Mouse (Mus musculus) limb, embryonic 13.5 days (tissue): ENCODE measurements around the gene Shq1. TPM values are rescaled to one million over a fixed set of nuclear protein-coding genes. Genes with fewer than 3 reads are reported as not detected.

Source experiments
- ATAC-seq: fragments of 200-750 bp; cut with Nextera tagmentation; 2 replicates; pipeline ENCODE4 v1.8.0; 2017; ENCODE audit warnings: low read depth, moderate number of reproducible peaks, moderate TSS enrichment; ENCODE audit not compliant: low FRiP score
- H3K27ac ChIP-seq: fragments of 300-500 bp; sonication (generic); 2 replicates; pipeline ENCODE4 v1.5.1; 2015; ENCODE audit warnings: inconsistent platforms, mild to moderate bottlenecking, moderate library complexity
- H3K27me3 ChIP-seq: fragments of 300-500 bp; sonication (generic); 2 replicates; pipeline ENCODE4 v1.6.1; 2015; ENCODE audit warnings: mild to moderate bottlenecking, inconsistent platforms
- H3K36me3 ChIP-seq: fragments of 300-500 bp; sonication (generic); 2 replicates; pipeline ENCODE4 v1.6.1; 2015; ENCODE audit warnings: inconsistent platforms, mild to moderate bottlenecking, moderate library complexity
- H3K4me1 ChIP-seq: fragments of 300-500 bp; sonication (generic); 2 replicates; pipeline ENCODE4 v1.6.1; 2015; ENCODE audit warnings: inconsistent platforms
- H3K4me2 ChIP-seq: fragments of 300-500 bp; sonication (generic); replicated peaks from 2 replicates; pipeline ENCODE4 v1.6.1; 2015; ENCODE audit warnings: inconsistent platforms, mild to moderate bottlenecking, moderate library complexity
- H3K4me3 ChIP-seq: fragments of 300-500 bp; sonication (generic); 2 replicates; pipeline ENCODE4 v1.5.1; 2015; ENCODE audit warnings: moderate library complexity, mild to moderate bottlenecking, inconsistent platforms
- H3K9ac ChIP-seq: fragments of 300-500 bp; sonication (generic); 2 replicates; pipeline ENCODE4 v1.6.1; 2015; ENCODE audit warnings: mild to moderate bottlenecking, inconsistent platforms
- H3K9me3 ChIP-seq: fragments of 300-500 bp; sonication (generic); 2 replicates; pipeline ENCODE4 v1.6.1; 2016; ENCODE audit warnings: inconsistent platforms
- WGBS: fragments of 180-500 bp; shearing (Covaris S2); methylation state at CpG from one replicate; pipeline ENCODE4 v1.1.7; 2015; 5-methylcytosine and 5-hydroxymethylcytosine counted together
- polyA plus RNA-seq: library from polyadenylated mRNA; unstranded; fragments of >200 nt; fragmentation: Nextera tagmentation; extraction: Ambion mirVana; gene quantifications from 2 replicates; pipeline ENCODE4 v1.2.1, GENCODE M21; 2015

Gene Shq1
- polyA plus RNA-seq, 1 experiment from 2014 or later = 18.6 TPM

DNA sequence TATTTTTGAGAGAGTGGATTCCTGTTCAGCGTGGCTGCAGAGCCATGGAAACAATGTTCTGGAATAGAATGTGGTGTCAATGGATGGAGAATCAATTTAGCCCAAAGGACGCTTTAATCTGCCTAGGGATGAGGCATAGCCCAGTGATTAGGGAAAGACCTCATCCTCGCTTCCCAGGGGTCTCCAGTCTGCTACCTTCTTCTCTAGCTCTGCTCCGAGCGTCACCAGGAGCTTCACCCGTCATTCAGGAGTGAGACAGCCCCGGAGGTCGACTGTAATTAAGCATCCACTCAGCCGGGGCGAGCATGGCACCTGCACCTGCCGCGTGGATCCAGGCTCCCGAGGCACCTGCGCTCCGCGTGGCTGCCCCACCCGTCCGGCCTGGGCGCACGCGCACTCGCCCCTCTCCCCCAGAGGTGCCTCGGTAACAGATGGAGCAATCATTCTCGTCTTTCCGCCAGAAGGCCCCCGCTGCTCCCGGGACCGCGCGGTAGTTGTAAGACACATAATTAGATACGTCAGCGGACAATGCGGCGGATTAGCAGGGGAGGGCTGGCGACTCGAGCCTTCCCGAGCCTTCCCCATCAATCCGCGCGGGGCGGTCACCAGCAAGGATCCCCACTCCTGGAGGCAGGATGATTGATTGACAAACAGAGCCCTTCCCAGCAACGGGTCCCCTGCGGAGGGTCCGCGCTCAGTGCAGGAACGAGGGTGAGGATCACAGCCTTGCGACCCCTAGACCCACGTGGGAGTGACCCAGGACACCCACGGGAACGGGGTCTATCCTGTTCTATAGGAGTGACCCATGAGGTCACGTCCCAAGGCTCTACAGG is 108.0 kb downstream of the Shq1 start:
- H3K4me1 ChIP-seq = peaks cover 33% of the 10 kb centered on the region
- no peaks in the 10 kb centered on the region for H3K9me3 ChIP-seq
- WGBS = under 1% methylated on average over 51 of the region's 51 CpGs
- peak overlapping the region; percentile 48 for H3K4me3 ChIP-seq
- peak overlapping the region; percentile 99 for H3K4me2 ChIP-seq
- H3K27ac ChIP-seq = no peak overlapping the region; the same call in 1 of the 2 replicates
- H3K27me3 ChIP-seq = peaks cover 86% of the 10 kb centered on the region
- peak; percentile 22 for ATAC-seq
- no peaks in the 10 kb centered on the region for H3K36me3 ChIP-seq
- peak overlapping the region; percentile 67 for H3K9ac ChIP-seq

DNA sequence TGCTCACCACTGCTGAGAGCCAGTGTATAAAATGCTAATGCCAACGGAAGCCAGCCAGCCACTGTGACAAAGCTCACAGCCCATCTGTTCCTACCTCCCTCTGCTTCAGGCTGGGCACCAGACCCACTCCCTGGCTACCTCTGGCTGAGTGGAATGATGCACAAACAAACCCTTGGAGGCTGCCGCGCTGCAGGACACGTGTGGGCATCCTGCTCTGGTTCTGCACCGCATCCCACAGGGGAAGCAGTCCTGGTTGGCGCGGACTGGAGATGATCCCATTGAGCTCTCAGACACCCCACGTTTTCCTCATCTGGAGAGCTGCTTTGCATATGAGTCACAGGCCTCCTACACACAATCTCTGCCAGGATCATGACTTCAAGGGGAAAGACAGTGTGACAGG is 112.9 kb downstream of the Shq1 start:
- Histone ChIP-seq H3K27ac (no peak overlapping the region), H3K36me3 (no peaks in the 10 kb centered on the region), H3K9me3 (no peaks in the 10 kb centered on the region), H3K4me2 (no peak overlapping the region), H3K27me3 (peaks cover 61% of the 10 kb centered on the region), H3K4me1 (peaks cover 7% of the 10 kb centered on the region), H3K4me3 (no peak overlapping the region), H3K9ac (no peak overlapping the region)
- WGBS = 57% methylated on average over 8 of the region's 8 CpGs
- ATAC-seq = no peak

DNA sequence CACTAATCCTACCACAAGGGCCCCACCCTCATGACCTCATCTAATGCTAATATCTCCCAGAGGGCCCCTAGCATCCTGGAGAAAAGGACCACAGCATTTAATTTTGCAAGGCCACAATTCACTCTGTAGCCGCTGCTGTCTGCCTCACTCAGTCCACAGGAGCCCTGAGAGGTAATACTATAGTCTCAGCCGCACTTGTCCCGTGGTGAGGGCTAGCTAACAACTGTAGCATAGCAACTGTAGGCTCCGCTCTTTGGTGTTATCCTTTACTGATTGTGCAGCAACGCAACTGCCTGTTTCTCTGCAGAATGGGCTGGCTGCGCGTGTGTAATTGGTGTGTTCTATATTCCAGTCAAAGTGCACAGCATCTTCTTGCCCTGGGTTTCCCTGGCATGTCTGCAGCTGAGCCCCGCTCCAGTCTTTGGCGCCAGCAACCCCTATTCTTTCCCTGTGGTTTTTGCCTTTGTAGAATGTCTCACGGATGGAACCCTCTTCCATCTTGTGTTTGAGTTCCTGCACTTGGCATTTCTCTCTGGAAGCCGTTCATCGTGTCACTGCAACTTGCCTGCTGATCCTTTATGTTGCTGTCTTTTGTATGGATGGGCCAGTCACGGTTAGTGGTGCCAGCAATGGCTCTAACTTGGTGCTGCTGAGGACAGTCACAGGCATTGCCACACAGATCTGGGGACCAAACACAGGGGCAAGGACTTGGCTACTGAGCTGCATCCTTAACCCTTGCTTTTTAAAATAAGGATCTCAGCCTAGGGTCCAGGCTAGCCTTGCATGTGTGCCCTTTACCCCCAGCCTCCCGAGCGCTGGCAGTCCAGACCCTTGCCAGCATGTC is 128.6 kb downstream of the Shq1 start:
- Histone ChIP-seq H3K27ac (no peak overlapping the region), H3K4me3 (no peak overlapping the region), H3K4me1 (peaks cover 13% of the 10 kb centered on the region), H3K36me3 (no peaks in the 10 kb centered on the region), H3K4me2 (no peak overlapping the region), H3K9me3 (no peaks in the 10 kb centered on the region), H3K9ac (no peak overlapping the region), H3K27me3 (peaks cover 35% of the 10 kb centered on the region; the same call in 1 of the 2 replicates)
- peak; percentile 10; the same call in 1 of the 2 replicates for ATAC-seq
- 75% methylated on average over 15 of the region's 15 CpGs for WGBS

DNA sequence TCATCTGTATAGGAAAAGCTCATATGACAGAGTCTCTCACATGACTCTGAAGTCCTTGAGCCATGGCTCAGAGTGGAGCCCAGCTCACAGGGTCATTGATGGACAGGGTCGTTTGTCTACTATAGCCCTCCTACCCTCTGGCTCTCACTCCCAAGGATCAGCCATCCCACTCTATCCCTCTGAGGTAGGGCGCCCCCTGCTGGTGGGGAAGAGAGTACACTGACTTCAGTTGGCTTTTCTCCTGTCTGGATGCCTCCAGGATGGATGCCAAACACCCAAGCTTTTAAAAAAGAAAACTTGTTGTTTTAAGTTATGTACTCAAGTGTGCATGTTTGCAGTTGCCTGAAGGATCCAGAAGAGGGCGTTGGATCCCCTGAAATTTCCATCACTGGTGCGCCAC is 131.3 kb downstream of the Shq1 start:
- Histone ChIP-seq H3K4me3 (no peak overlapping the region), H3K36me3 (no peaks in the 10 kb centered on the region), H3K27me3 (peaks cover 32% of the 10 kb centered on the region; the same call in 1 of the 2 replicates), H3K9ac (no peak overlapping the region), H3K4me2 (no peak overlapping the region), H3K9me3 (no peaks in the 10 kb centered on the region), H3K27ac (no peak overlapping the region), H3K4me1 (peaks cover 14% of the 10 kb centered on the region)
- WGBS = 49% methylated on average over 4 of the region's 4 CpGs
- ATAC-seq = no peak

DNA sequence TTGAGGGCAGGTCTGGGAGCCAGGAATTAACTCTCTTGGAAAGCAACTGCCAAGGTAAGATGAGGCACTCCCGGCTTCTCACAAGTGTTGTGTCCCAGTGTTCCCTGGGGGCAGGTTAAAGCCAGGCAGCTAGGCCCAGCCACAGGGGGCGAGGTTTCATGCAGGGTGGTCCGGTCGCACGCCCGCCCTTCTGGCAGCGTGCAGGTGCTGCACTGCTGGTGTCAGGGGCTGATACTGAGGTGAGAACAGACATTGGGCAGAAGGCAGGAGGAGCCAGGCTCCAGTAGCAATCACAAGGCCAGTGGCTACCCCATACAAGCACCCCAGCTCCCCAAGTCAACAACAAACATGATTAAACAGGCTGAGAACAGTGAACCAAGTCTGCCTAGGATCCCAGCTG is 132.4 kb downstream of the Shq1 start:
- Histone ChIP-seq H3K9ac (no peak overlapping the region), H3K4me1 (peaks cover 22% of the 10 kb centered on the region), H3K4me3 (no peak overlapping the region), H3K4me2 (no peak overlapping the region), H3K36me3 (no peaks in the 10 kb centered on the region), H3K27me3 (peaks cover 30% of the 10 kb centered on the region; the same call in 1 of the 2 replicates), H3K27ac (no peak overlapping the region), H3K9me3 (no peaks in the 10 kb centered on the region)
- 29% methylated on average over 7 of the region's 7 CpGs for WGBS
- no peak for ATAC-seq

DNA sequence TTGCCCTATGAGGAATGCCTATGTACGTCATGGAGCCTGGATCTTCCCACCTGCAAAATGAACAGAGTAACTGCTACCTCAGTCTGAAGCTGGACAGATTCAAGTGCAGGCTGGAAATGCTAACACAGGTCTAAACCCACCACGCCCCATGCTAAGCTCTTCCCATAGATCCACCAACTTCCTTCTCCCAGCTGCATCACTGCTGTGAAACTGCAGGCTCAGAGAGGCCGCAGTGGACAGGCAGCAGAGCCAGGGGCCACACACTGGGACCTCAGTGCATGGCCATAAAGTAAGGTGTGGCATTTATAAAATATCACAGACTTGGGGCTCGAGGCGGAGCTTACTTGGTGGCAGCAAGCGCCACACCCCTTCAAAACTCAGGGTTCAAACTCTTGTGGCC is 133.0 kb downstream of the Shq1 start:
- ATAC-seq = no peak
- no peak overlapping the region for H3K4me2 ChIP-seq
- peaks cover 27% of the 10 kb centered on the region for H3K4me1 ChIP-seq
- H3K27ac ChIP-seq = no peak overlapping the region
- H3K36me3 ChIP-seq = no peaks in the 10 kb centered on the region
- H3K4me3 ChIP-seq = no peak overlapping the region
- H3K9me3 ChIP-seq = no peaks in the 10 kb centered on the region
- H3K27me3 ChIP-seq = peaks cover 30% of the 10 kb centered on the region; the same call in 1 of the 2 replicates
- 86% methylated on average over 6 of the region's 6 CpGs for WGBS
- no peak overlapping the region for H3K9ac ChIP-seq

DNA sequence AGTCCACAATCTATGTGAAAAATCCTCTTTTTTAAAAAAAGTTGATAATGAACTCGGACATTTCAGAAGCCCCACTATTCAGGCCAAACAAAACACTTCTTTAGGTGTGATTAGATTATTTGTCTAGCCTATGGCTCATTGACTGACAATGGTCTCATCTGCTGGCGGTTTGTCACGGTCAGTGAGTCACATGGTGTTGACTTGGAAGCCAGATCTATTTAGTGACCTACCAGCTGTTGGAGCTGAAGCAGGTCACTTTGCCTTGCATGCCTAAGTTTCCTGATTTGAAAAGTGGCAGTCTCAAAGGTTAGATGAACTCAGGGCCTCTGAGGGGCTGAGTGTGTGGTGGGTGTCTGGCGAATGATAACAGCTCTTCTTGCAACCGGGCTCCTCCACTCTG is 133.9 kb downstream of the Shq1 start:
- Histone ChIP-seq H3K36me3 (no peaks in the 10 kb centered on the region), H3K9ac (no peak overlapping the region), H3K27ac (no peak overlapping the region), H3K27me3 (peaks cover 22% of the 10 kb centered on the region; the same call in 1 of the 2 replicates), H3K4me2 (no peak overlapping the region), H3K9me3 (no peaks in the 10 kb centered on the region), H3K4me1 (peaks cover 22% of the 10 kb centered on the region), H3K4me3 (no peak overlapping the region)
- WGBS = 88% methylated on average over 5 of the region's 5 CpGs
- ATAC-seq = no peak

DNA sequence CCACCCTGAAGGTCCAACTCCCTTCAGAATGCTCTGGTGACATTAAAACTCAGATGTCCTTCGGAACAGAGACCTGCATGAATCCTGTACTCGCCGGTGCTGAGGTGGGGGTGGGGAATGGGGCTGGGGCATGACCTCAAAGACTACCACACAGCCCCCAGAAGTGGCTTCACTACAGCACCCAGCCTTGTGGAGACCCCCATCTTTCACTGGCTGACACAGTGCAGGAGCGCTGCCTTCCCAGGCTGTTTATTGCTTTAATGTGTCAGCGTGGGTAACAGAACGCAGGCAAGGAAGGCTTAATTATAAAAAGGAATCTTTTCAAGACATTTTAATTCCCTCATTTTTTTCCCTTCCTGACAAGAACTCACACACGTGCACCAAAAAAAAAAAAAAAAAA is 137.6 kb downstream of the Shq1 start:
- H3K27me3 ChIP-seq = peaks cover 26% of the 10 kb centered on the region
- H3K4me1 ChIP-seq = peaks cover 23% of the 10 kb centered on the region
- no peak overlapping the region for H3K4me3 ChIP-seq
- H3K9me3 ChIP-seq = no peaks in the 10 kb centered on the region
- ATAC-seq = no peak
- 9% methylated on average over 7 of the region's 7 CpGs for WGBS
- H3K9ac ChIP-seq = no peak overlapping the region
- H3K4me2 ChIP-seq = peak overlapping the region; percentile 25; the same call in 1 of the 2 replicates
- H3K36me3 ChIP-seq = no peaks in the 10 kb centered on the region
- no peak overlapping the region for H3K27ac ChIP-seq

DNA sequence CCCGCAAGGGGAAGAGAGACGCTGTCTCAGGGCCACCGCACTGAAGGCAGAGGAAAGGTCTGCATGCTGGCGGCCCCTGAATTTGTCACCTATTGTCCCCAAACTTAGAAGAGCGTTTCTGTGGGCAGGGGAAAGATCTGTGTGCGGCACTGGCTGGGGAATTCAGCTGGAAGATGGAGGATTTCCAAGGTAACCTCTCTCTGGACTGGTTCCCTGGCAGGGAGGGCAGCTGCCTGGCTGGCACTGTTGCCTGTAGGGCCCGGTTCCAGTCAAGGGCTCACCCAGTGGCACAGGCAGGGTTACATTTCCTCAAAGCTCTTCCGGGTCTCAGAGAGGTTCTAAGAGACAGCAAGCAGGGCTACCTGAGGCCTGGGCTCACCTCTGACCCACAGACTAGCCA is 138.6 kb downstream of the Shq1 start:
- no peak for ATAC-seq
- no peak overlapping the region for H3K9ac ChIP-seq
- WGBS = 83% methylated on average over 8 of the region's 8 CpGs
- H3K9me3 ChIP-seq = no peaks in the 10 kb centered on the region
- no peak overlapping the region for H3K4me2 ChIP-seq
- H3K27me3 ChIP-seq = peaks cover 18% of the 10 kb centered on the region
- no peak overlapping the region for H3K27ac ChIP-seq
- H3K4me1 ChIP-seq = peaks cover 24% of the 10 kb centered on the region
- H3K36me3 ChIP-seq = no peaks in the 10 kb centered on the region
- no peak overlapping the region for H3K4me3 ChIP-seq

DNA sequence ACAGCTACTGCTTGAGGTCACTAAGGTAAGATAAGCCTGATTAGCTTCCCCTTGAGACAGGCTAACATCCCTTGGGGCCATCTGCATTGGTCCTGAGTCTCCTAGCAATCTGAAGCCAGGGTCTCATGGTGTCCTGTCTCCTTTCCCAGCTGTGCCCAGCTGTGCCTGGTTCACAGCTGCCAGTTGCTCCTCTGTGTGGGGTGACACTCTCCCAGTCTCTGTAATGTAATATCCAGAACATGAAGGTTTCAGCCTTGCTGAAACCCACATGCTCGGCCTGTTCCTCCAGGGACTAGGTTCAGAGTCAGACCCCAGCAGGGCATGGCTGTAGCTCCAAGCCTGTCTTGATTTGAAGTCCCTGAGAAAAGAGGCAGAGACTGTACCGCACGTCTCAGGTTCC is 141.3 kb downstream of the Shq1 start:
- no peaks in the 10 kb centered on the region for H3K36me3 ChIP-seq
- no peak overlapping the region for H3K4me3 ChIP-seq
- no peaks in the 10 kb centered on the region for H3K9me3 ChIP-seq
- no peak overlapping the region for H3K4me2 ChIP-seq
- 49% methylated on average over 3 of the region's 3 CpGs for WGBS
- ATAC-seq = peak; percentile 64
- H3K27me3 ChIP-seq = peaks cover 33% of the 10 kb centered on the region
- no peak overlapping the region for H3K27ac ChIP-seq
- H3K9ac ChIP-seq = no peak overlapping the region
- peaks cover 39% of the 10 kb centered on the region for H3K4me1 ChIP-seq

DNA sequence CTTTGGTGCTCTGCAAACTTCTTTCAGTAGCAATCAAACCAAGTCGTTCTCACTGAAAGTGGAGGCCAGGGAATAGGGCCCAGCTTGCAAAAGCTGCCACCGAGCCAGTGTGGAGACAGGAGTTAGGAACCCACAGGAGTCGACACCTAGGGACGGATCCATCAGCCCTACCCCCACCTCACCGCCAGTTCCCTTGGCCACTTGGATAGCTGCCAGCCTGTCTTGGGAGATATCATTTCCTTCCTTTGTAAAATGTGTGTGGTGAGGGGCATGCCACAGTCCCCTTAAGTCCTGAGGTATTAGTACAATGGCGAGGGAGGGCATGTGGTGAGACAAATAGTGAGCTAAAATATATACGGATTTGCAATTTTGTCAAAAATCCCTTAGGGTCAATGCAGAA is 142.4 kb downstream of the Shq1 start:
- no peak overlapping the region for H3K9ac ChIP-seq
- H3K36me3 ChIP-seq = no peaks in the 10 kb centered on the region
- H3K4me1 ChIP-seq = peaks cover 32% of the 10 kb centered on the region
- 45% methylated on average over 7 of the region's 7 CpGs for WGBS
- H3K9me3 ChIP-seq = no peaks in the 10 kb centered on the region
- no peak overlapping the region for H3K4me3 ChIP-seq
- peaks cover 38% of the 10 kb centered on the region for H3K27me3 ChIP-seq
- no peak for ATAC-seq
- H3K27ac ChIP-seq = no peak overlapping the region
- H3K4me2 ChIP-seq = no peak overlapping the region

DNA sequence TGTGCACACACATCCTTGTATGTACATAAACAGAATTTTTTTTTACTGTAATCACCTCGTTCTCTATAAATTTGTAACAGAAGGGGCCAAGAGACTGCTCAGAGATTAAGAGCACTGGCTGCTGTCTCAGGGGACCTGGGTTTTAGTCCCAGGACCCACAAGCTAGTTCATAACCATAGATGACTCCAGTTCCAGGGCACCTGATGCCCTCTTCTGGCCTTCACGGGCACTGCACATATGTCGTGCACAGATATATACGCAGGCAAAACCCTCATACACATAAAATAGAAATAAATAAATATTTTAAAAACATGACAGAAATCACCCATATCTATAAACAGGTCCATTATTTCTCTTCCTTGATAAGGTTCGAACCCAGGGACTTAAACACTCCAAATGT is 143.0 kb downstream of the Shq1 start:
- Histone ChIP-seq H3K36me3 (no peaks in the 10 kb centered on the region), H3K9ac (no peak overlapping the region), H3K4me3 (no peak overlapping the region), H3K27me3 (peaks cover 38% of the 10 kb centered on the region), H3K4me2 (no peak overlapping the region), H3K9me3 (no peaks in the 10 kb centered on the region), H3K27ac (no peak overlapping the region), H3K4me1 (peaks cover 27% of the 10 kb centered on the region)
- WGBS = 86% methylated on average over 5 of the region's 5 CpGs
- ATAC-seq = no peak
